ENCODE assay signal across 9 mouse cellular contexts in genomic region chr2:152106597-152106996, GRCm38 (mm10). TPM values are rescaled to one million over a fixed set of nuclear protein-coding genes. Genes with fewer than 3 reads are reported as not detected.
DNase-seq lines count a peak whose midpoint lies in the region; ATAC-seq and TF ChIP-seq lines count a peak whose summit lies in the region.
"Had no signal": no experiment of that assay in that cellular context is flagged by ENCODE, and none has a peak within 500 bp of the region (broad histone marks: within the 10 kb centered on the region; RNA-seq: fewer than 3 reads in every experiment).

No protein-coding gene starts in this region.

- H3K4me1 ChIP-seq in forebrain, embryonic 12.5 days: peaks cover 12% of the 10 kb centered on the region
- H3K4me1 ChIP-seq in forebrain, postnatal 0 days (ENCODE audit: insufficient read depth): peaks cover 3% of the 10 kb centered on the region; the same call in 1 of the 2 replicates
- H3K4me1 ChIP-seq in neural tube, embryonic 12.5 days: peaks cover 32% of the 10 kb centered on the region
- H3K4me1 ChIP-seq in intestine, postnatal 0 days (replicated peaks; ENCODE audit: control insufficient read depth, insufficient read depth, low read length): peaks cover 3% of the 10 kb centered on the region
- H3K4me1 ChIP-seq in stomach, embryonic 15.5 days: peaks cover 5% of the 10 kb centered on the region; the same call in 1 of the 2 replicates

- no peak for TF ChIP-seq CTCF in forebrain, postnatal 0 days (IDR thresholded peaks at IDR 0.05; ENCODE audit: low read depth)
- TF ChIP-seq CTCF in intestine, postnatal 0 days (IDR thresholded peaks at IDR 0.05; ENCODE audit: low read depth): no peak

- H3K27ac ChIP-seq in forebrain, embryonic 12.5 days: no peak overlapping the region
- no peak overlapping the region for H3K27ac ChIP-seq in forebrain, postnatal 0 days (ENCODE audit: low read depth, low read length)
- no peak overlapping the region for H3K27ac ChIP-seq in neural tube, embryonic 12.5 days
- peak overlapping the region; percentile 97 for H3K27ac ChIP-seq in intestine, postnatal 0 days (ENCODE audit: low read depth, low read length)
- no peak overlapping the region for H3K27ac ChIP-seq in stomach, embryonic 15.5 days

- no peaks in the 10 kb centered on the region for H3K9me3 ChIP-seq in forebrain, embryonic 12.5 days
- no peaks in the 10 kb centered on the region for H3K9me3 ChIP-seq in forebrain, postnatal 0 days (ENCODE audit: low read length)
- H3K9me3 ChIP-seq in neural tube, embryonic 12.5 days: no peaks in the 10 kb centered on the region
- H3K9me3 ChIP-seq in intestine, postnatal 0 days (ENCODE audit: control insufficient read depth): no peaks in the 10 kb centered on the region
- no peaks in the 10 kb centered on the region for H3K9me3 ChIP-seq in stomach, embryonic 15.5 days

- peaks cover 6% of the 10 kb centered on the region; the same call in 1 of the 2 replicates for H3K36me3 ChIP-seq in forebrain, embryonic 12.5 days (replicated peaks)
- peaks cover 7% of the 10 kb centered on the region; the same call in 1 of the 2 replicates for H3K36me3 ChIP-seq in forebrain, postnatal 0 days (ENCODE audit: insufficient read depth)
- 0 out of 2 replicates have a peak, but pooled peaks cover 6% of the 10 kb centered on the region for H3K36me3 ChIP-seq in neural tube, embryonic 12.5 days
- H3K36me3 ChIP-seq in intestine, postnatal 0 days (ENCODE audit: control insufficient read depth, insufficient read depth): peaks cover 17% of the 10 kb centered on the region; the same call in 1 of the 2 replicates
- no peaks in the 10 kb centered on the region for H3K36me3 ChIP-seq in stomach, embryonic 15.5 days

- 90% methylated on average over 10 of the region's 10 CpGs for WGBS in forebrain, embryonic 12.5 days
- WGBS in forebrain, postnatal 0 days: 94% methylated on average over 10 of the region's 10 CpGs
- WGBS in neural tube, embryonic 12.5 days: 86% methylated on average over 10 of the region's 10 CpGs
- WGBS in intestine, postnatal 0 days: 96% methylated on average over 10 of the region's 10 CpGs
- 95% methylated on average over 10 of the region's 10 CpGs for WGBS in stomach, embryonic 15.5 days

- DNase-seq in forebrain, postnatal 0 days: no peak
- DNase-seq in neural tube, embryonic 10.5 days (ENCODE audit: extremely low spot score, low spot score): no peak
- no peak for DNase-seq in thymus, adult 18-20 months
- DNase-seq in gastrocnemius, postnatal 4 days (ENCODE audit: low spot score in 2 of 2): no peak
- DNase-seq: lung, postnatal 4 days had no signal

- H3K9ac ChIP-seq in forebrain, embryonic 12.5 days: no peak overlapping the region
- H3K9ac ChIP-seq in forebrain, postnatal 0 days: no peak overlapping the region
- H3K9ac ChIP-seq in neural tube, embryonic 12.5 days: no peak overlapping the region
- no peak overlapping the region for H3K9ac ChIP-seq in intestine, postnatal 0 days (ENCODE audit: low read depth, low read length)
- H3K9ac ChIP-seq in stomach, embryonic 15.5 days: no peak overlapping the region

- peak overlapping the region; percentile 80 for H3K4me2 ChIP-seq in forebrain, embryonic 12.5 days
- no peak overlapping the region for H3K4me2 ChIP-seq in forebrain, postnatal 0 days (ENCODE audit: low read depth)
- peak overlapping the region; percentile 82 for H3K4me2 ChIP-seq in neural tube, embryonic 12.5 days (replicated peaks)
- H3K4me2 ChIP-seq in intestine, postnatal 0 days (replicated peaks; ENCODE audit: low read depth): peak overlapping the region; percentile 78
- peak overlapping the region; percentile 94; the same call in 1 of the 2 replicates for H3K4me2 ChIP-seq in stomach, embryonic 15.5 days

- ATAC-seq in forebrain, embryonic 12.5 days (ENCODE audit: low FRiP score): no peak
- ATAC-seq in forebrain, postnatal 0 days: no peak
- ATAC-seq in neural tube, embryonic 12.5 days (ENCODE audit: low FRiP score, low read depth): no peak
- no peak for ATAC-seq in intestine, postnatal 0 days
- no peak for ATAC-seq in stomach, embryonic 15.5 days (ENCODE audit: insufficient read depth, low FRiP score, low read depth)

- no peak overlapping the region for H3K4me3 ChIP-seq in forebrain, embryonic 12.5 days (replicated peaks)
- no peak overlapping the region for H3K4me3 ChIP-seq in forebrain, postnatal 0 days (ENCODE audit: low read depth, low read length)
- no peak overlapping the region for H3K4me3 ChIP-seq in neural tube, embryonic 12.5 days
- H3K4me3 ChIP-seq in intestine, postnatal 0 days (ENCODE audit: low read depth, low read length): peak overlapping the region; percentile 72
- H3K4me3 ChIP-seq in stomach, embryonic 15.5 days (replicated peaks): peak overlapping the region; percentile 75; the same call in 1 of the 2 replicates

- H3K27me3 ChIP-seq in forebrain, embryonic 12.5 days: peaks cover 13% of the 10 kb centered on the region; the same call in 1 of the 2 replicates
- H3K27me3 ChIP-seq in forebrain, postnatal 0 days (ENCODE audit: insufficient read depth, low read length): no peaks in the 10 kb centered on the region
- no peaks in the 10 kb centered on the region for H3K27me3 ChIP-seq in neural tube, embryonic 12.5 days (replicated peaks)
- 0 out of 2 replicates have a peak, but pooled peaks cover 3% of the 10 kb centered on the region for H3K27me3 ChIP-seq in intestine, postnatal 0 days (replicated peaks; ENCODE audit: control insufficient read depth, insufficient read depth, low read length)
- H3K27me3 ChIP-seq in stomach, embryonic 15.5 days (replicated peaks): 0 out of 2 replicates have a peak, but pooled peaks cover 1% of the 10 kb centered on the region

RNA-seq across cellular contexts. Expression of gene Srxn1, which starts 1.3 kb away (rescaled TPM):
- 12.0 and 12.9 TPM in 2 replicates for polyA plus RNA-seq in forebrain, embryonic 12.5 days (2016; fragmentation: Nextera tagmentation; extraction: Ambion mirVana)
- total RNA-seq in forebrain, postnatal 0 days (2014; rRNA removed): 18.4 and 27.3 TPM in 2 replicates
- 11.9 and 16.4 TPM in 2 replicates for polyA plus RNA-seq in forebrain, postnatal 0 days (2015; fragmentation: Nextera tagmentation; extraction: Ambion mirVana)
- 19.5 and 20.2 TPM in 2 replicates for polyA plus RNA-seq in neural tube, embryonic 12.5 days (2016; fragmentation: Nextera tagmentation; extraction: Ambion mirVana)
- 102 and 104 TPM in 2 replicates for polyA plus RNA-seq in intestine, postnatal 0 days (2015; fragmentation: Nextera tagmentation; extraction: Ambion mirVana)
- 12.2 and 12.7 TPM in 2 replicates for polyA plus RNA-seq in stomach, embryonic 15.5 days (2015; fragmentation: Nextera tagmentation; extraction: Ambion mirVana)
- total RNA-seq in gastrocnemius, postnatal 4 days (2021): 10 to 100 TPM; 13.4 to 14.8 TPM

RNA-seq across cellular contexts. Expression of gene Scrt2, which starts 25.3 kb away (rescaled TPM):
- 15.3 and 15.6 TPM in 2 replicates for polyA plus RNA-seq in forebrain, embryonic 12.5 days (2016; fragmentation: Nextera tagmentation; extraction: Ambion mirVana)
- 7.4 and 8.5 TPM in 2 replicates for total RNA-seq in forebrain, postnatal 0 days (2014; rRNA removed)
- 3.7 and 4.3 TPM in 2 replicates for polyA plus RNA-seq in forebrain, postnatal 0 days (2015; fragmentation: Nextera tagmentation; extraction: Ambion mirVana)
- 34.5 and 35.4 TPM in 2 replicates for polyA plus RNA-seq in neural tube, embryonic 12.5 days (2016; fragmentation: Nextera tagmentation; extraction: Ambion mirVana)
- polyA plus RNA-seq in intestine, postnatal 0 days (2015; fragmentation: Nextera tagmentation; extraction: Ambion mirVana): not detected in 2 replicates
- 0.04 and 0.05 TPM in 2 replicates for polyA plus RNA-seq in stomach, embryonic 15.5 days (2015; fragmentation: Nextera tagmentation; extraction: Ambion mirVana)
- not detected for total RNA-seq in gastrocnemius, postnatal 4 days (2021)

RNA-seq across cellular contexts. Expression of gene Tcf15, which starts 36.8 kb away (rescaled TPM):
- polyA plus RNA-seq in forebrain, embryonic 12.5 days (2016; fragmentation: Nextera tagmentation; extraction: Ambion mirVana): 3.0 and 3.2 TPM in 2 replicates
- 1.6 TPM in 1 of 2 replicates, not detected in the other for total RNA-seq in forebrain, postnatal 0 days (2014; rRNA removed)
- polyA plus RNA-seq in forebrain, postnatal 0 days (2015; fragmentation: Nextera tagmentation; extraction: Ambion mirVana): 0.69 and 1.1 TPM in 2 replicates
- 22.6 and 26.3 TPM in 2 replicates for polyA plus RNA-seq in neural tube, embryonic 12.5 days (2016; fragmentation: Nextera tagmentation; extraction: Ambion mirVana)
- 3.2 and 4.5 TPM in 2 replicates for polyA plus RNA-seq in intestine, postnatal 0 days (2015; fragmentation: Nextera tagmentation; extraction: Ambion mirVana)
- 8.2 and 10.7 TPM in 2 replicates for polyA plus RNA-seq in stomach, embryonic 15.5 days (2015; fragmentation: Nextera tagmentation; extraction: Ambion mirVana)
- total RNA-seq in gastrocnemius, postnatal 4 days (2021): 10 to 100 TPM; 18.4 to 21.9 TPM

Comparison
In these comparisons a context has a peak if more than half of its experiments do, and no peak if none do; other contexts are left out.
1. H3K4me3 ChIP-seq: peak in intestine, postnatal 0 days (single experiment) and stomach, embryonic 15.5 days (single experiment); none in forebrain, embryonic 12.5 days (single experiment), forebrain, postnatal 0 days (single experiment) and neural tube, embryonic 12.5 days (single experiment).